Mouse (Mus musculus) G1E (cell line): ENCODE results near the gene Ndrg4. TPM values are rescaled to one million over a fixed set of nuclear protein-coding genes. Genes with fewer than 3 reads are reported as not detected.

Experiments
- ATAC-seq: 2 replicates; pipeline ENCODE4 v1.8.0; 2016; ENCODE audit warnings: mild to moderate bottlenecking; ENCODE audit not compliant: insufficient number of reproducible peaks, poor library complexity, low FRiP score, severe bottlenecking; ENCODE audit errors: extremely low read depth
- DNase-seq: peaks from one replicate; pipeline ENCODE4 v3.0.0; 2012; ENCODE audit warnings: low spot score
- H3K27me3 ChIP-seq: 2 replicates; pipeline ENCODE4 v1.6.1; 2012; ENCODE audit warnings: mild to moderate bottlenecking, low read length, inconsistent platforms; ENCODE audit not compliant: insufficient read depth
- H3K36me3 ChIP-seq: replicated peaks from 2 replicates; pipeline ENCODE3; 2012; ENCODE audit warnings: mild to moderate bottlenecking, inconsistent platforms
- H3K4me1 ChIP-seq: 2 replicates; pipeline ENCODE4 v1.6.1; 2012; ENCODE audit warnings: low read depth, low read length, inconsistent platforms, mixed read lengths; ENCODE audit not compliant: insufficient read depth
- H3K4me3 ChIP-seq: 2 replicates; pipeline ENCODE4 v1.5.1; 2012; ENCODE audit warnings: low read depth, mild to moderate bottlenecking, inconsistent platforms, low read length, moderate library complexity, mixed read lengths
- H3K9me3 ChIP-seq: replicated peaks from 2 replicates; pipeline ENCODE4 v1.6.1; 2012; ENCODE audit warnings: inconsistent platforms
- CTCF ChIP-seq: IDR thresholded peaks from 2 replicates; pipeline ENCODE4 v1.5.1; 2012; ENCODE audit warnings: low read depth, low read length, inconsistent platforms, mixed read lengths
- GATA1 ChIP-seq: IDR thresholded peaks from 2 replicates; pipeline ENCODE4 v1.6.1; 2012; ENCODE audit warnings: borderline replicate concordance, low read length, inconsistent platforms, mixed read lengths
- GATA2 ChIP-seq: IDR thresholded peaks from 2 replicates; pipeline ENCODE4 v1.6.1; 2012; ENCODE audit warnings: low read depth, low read length, inconsistent platforms, borderline replicate concordance
- POLR2AphosphoS5 ChIP-seq: IDR thresholded peaks from 2 replicates; pipeline ENCODE4 v1.6.1; 2012; ENCODE audit warnings: low read depth, low read length, inconsistent platforms; ENCODE audit not compliant: insufficient replicate concordance
- TAL1 ChIP-seq: conservative IDR thresholded peaks from 2 replicates; pipeline ENCODE4 v1.6.1; 2012; ENCODE audit warnings: low read depth, low read length, inconsistent platforms, mixed read lengths
- polyA plus RNA-seq: library from polyadenylated mRNA; stranded (reverse); fragments of >175 nt; gene quantifications from 2 replicates; pipeline ENCODE4 v1.2.3, GENCODE M21; 2012
- total RNA-seq, 2 experiments: library from RNA; stranded (forward) in 1 of 2; stranded (reverse) in 1 of 2; fragments of 200-1000 nt in 1 of 2; fragments of >200 nt in 1 of 2; fragmentation: Nextera tagmentation in 1 of 2; gene quantifications; 2 replicates each; pipeline ENCODE4 v1.2.3; 2014 to 2017

The Ndrg4 gene
- total and polyA plus RNA-seq, 3 experiments, result 0.60 TPM; not detected in 2

GRCm38 (mm10) chr8:95653351-95653750 is 23.4 kb upstream of the Ndrg4 start:
- Histone ChIP-seq H3K9me3 (no peaks in the 10 kb centered on the region), H3K4me3 (no peak overlapping the region), H3K36me3 (no peaks in the 10 kb centered on the region), H3K4me1 (peaks cover 1% of the 10 kb centered on the region; the same call in 1 of the 2 replicates), H3K27me3 (peaks cover 6% of the 10 kb centered on the region; the same call in 1 of the 2 replicates)
- ATAC-seq (no peak), DNase-seq (no peak)
- TF ChIP-seq POLR2AphosphoS5 (no peak), CTCF (no peak), TAL1 (no peak), GATA1 (no peak), GATA2 (no peak)

DNA sequence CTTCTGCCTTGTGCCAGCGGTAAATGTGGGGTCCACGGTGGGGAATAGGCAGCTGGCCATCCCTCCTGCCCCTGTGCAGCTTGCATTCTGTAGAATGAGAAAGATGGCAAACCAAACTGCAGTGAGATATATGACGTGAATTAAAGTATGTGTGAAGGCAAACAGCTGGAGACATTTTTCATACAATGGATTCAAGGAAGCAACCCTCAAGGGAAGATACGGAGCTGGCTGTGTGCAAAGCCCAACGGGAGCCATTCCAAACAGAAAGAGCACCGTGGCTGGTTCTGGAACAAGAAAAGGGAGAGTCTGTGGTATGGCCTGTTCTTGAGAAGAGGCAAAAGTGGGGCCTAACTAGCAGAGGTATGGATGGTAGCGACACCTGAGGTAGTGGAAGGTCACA is 20.9 kb upstream of the Ndrg4 start:
- no peak for ATAC-seq
- H3K4me3 ChIP-seq, result no peak overlapping the region
- DNase-seq, result no peak
- no peaks in the 10 kb centered on the region for H3K4me1 ChIP-seq
- H3K9me3 ChIP-seq, result no peaks in the 10 kb centered on the region
- no peak for TF ChIP-seq GATA2
- no peak for TF ChIP-seq GATA1
- TF ChIP-seq POLR2AphosphoS5, result no peak
- TF ChIP-seq CTCF, result no peak
- TF ChIP-seq TAL1, result no peak
- no peaks in the 10 kb centered on the region for H3K36me3 ChIP-seq
- H3K27me3 ChIP-seq, result peaks cover 11% of the 10 kb centered on the region

GRCm38 (mm10) chr8:95656316-95657002 is 20.3 kb upstream of the Ndrg4 start:
- Histone ChIP-seq H3K4me1 (no peaks in the 10 kb centered on the region), H3K27me3 (peaks cover 14% of the 10 kb centered on the region), H3K4me3 (no peak overlapping the region), H3K9me3 (no peaks in the 10 kb centered on the region), H3K36me3 (no peaks in the 10 kb centered on the region)
- TF ChIP-seq POLR2AphosphoS5 (no peak), CTCF (no peak), GATA1 (no peak), GATA2 (no peak), TAL1 (no peak)
- DNase-seq (no peak), ATAC-seq (no peak)

DNA sequence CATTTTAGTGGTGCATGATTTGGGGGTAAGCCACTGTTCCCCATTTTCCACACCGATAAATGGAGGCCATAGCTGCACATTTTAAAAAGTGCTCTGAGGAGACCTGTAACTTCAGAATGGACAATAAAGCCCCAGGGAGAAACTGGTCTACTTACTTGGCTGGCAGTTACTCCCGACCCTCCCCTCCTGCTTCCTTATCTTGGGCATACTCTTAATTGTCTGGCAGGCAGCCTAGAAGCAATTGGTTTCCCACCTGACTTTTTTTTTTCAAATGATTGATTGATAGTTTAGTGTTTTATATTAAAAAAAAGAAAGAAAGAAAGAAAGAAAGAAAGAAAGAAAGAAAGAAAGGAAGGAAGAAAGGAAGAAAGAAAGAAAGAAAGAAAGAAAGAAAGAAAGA is 19.3 kb upstream of the Ndrg4 start:
- Histone ChIP-seq H3K36me3 (no peaks in the 10 kb centered on the region), H3K9me3 (no peaks in the 10 kb centered on the region), H3K4me1 (no peaks in the 10 kb centered on the region), H3K27me3 (peaks cover 14% of the 10 kb centered on the region), H3K4me3 (no peak overlapping the region)
- DNase-seq (no peak), ATAC-seq (no peak)
- TF ChIP-seq POLR2AphosphoS5, result no peak
- no peak for TF ChIP-seq GATA1
- TF ChIP-seq CTCF, result no peak
- TF ChIP-seq GATA2, result no peak
- no peak for TF ChIP-seq TAL1

DNA sequence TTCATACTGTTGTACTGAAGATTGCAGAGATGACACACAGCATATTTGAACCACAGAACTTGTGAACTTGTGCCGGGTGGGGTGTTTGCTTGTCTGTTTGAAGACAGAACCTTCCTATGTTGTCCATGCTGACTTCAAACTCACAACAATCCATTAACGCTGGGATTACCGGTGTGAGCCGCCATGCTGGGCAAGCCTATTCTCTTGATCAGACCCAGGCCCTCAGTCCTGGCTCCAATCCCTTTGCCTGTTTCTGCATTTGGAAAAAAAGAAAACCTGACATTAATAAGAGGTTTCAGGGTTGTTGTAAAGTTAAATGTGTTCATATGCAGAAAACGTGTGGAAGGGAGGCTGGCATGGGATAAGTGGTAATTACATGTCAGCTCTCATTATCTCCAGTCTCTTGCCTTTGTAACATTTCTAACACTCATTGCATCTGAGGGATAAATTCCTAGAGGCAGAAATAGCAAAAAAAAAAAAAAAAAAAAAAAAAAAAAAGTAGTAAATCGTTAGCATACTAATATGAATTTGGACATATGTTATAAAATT is 16.4 kb upstream of the Ndrg4 start:
- Histone ChIP-seq H3K4me1 (peaks cover 6% of the 10 kb centered on the region), H3K4me3 (no peak overlapping the region), H3K36me3 (no peaks in the 10 kb centered on the region), H3K27me3 (peaks cover 15% of the 10 kb centered on the region), H3K9me3 (no peaks in the 10 kb centered on the region)
- DNase-seq (no peak), ATAC-seq (no peak)
- TF ChIP-seq CTCF (no peak), GATA2 (no peak)

DNA sequence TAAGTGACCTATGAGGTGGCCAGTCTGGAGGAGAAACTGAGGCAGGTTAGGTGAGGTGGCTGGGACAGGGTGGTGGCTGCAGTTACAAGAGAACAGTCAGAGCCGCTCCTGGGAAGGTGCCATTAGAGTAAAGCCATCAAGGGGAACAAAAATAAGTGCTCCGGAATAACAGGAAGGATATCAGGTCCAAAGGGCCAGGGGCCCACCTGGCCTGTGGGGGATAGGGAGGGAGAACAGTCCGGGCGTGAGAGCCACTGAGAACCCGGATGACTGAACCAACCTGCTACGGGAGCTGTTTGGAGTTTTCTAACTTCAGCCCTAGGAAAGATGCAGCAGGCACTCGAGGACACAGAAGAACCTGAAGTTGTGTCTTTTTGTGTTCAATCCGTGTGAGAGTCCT is 15.7 kb upstream of the Ndrg4 start:
- ATAC-seq, result no peak
- H3K36me3 ChIP-seq, result no peaks in the 10 kb centered on the region
- H3K4me3 ChIP-seq, result no peak overlapping the region
- peaks cover 15% of the 10 kb centered on the region for H3K27me3 ChIP-seq
- H3K4me1 ChIP-seq, result peaks cover 6% of the 10 kb centered on the region
- no peak for TF ChIP-seq POLR2AphosphoS5
- DNase-seq, result no peak
- no peaks in the 10 kb centered on the region for H3K9me3 ChIP-seq

DNA sequence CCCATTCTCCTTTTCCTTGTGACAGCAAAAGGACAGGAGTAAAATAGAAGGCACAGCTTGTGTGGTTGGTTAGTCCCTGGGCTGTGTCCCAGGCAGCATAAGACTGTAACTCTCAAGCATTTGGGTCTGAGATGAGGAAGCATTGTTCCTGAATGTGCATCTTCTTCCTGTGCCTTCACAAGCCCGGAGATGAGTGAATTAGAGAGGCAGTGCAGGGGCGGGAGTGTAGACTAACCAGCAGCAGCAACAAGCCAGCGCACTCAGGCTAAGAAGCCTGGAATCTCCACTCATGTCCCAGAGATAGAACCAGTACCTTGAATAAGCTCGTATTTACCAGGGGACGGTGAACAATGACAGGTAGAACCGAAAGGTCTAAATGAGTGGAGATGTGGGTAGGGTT is 15.2 kb upstream of the Ndrg4 start:
- ATAC-seq (no peak), DNase-seq (no peak)
- TF ChIP-seq GATA2, result no peak
- no peak for TF ChIP-seq POLR2AphosphoS5
- no peak for TF ChIP-seq TAL1
- no peak for TF ChIP-seq GATA1
- no peak for TF ChIP-seq CTCF
- no peak overlapping the region for H3K4me3 ChIP-seq
- peaks cover 6% of the 10 kb centered on the region for H3K4me1 ChIP-seq
- no peaks in the 10 kb centered on the region for H3K9me3 ChIP-seq
- peaks cover 17% of the 10 kb centered on the region for H3K27me3 ChIP-seq
- H3K36me3 ChIP-seq, result no peaks in the 10 kb centered on the region
